18 mouse cellular contexts compared by ENCODE assay signal in the genomic region with DNA sequence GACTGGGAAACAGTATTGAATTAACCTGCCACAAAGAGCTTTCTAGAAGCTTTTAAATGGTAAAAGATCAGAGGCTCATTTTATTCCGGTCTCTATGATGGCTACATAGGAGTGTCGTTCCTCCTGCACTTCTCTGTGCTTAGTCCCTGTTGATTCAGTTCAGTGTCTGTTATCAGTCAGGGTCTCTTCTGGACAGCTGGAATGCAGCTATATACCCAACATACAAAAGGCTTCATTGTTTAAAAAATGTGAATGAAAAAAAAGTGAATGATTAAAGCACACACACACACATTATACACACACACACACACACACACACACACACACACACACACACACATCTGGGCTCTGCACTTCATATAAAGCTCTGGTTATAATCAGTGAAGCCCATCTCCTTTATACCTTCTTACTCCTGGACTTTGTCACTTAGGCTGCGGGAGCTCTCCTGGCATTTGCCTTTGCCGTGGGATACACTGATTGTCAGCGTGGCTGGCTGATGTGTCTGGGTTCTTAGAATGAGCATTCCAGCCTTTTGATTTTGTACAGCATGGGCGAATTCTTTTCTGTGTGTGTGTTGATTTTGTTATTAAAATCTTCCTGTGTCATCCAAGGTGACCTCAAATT.
"Had no signal": no experiment of that assay in that cellular context is flagged by ENCODE, and none has a peak within 500 bp of the region (broad histone marks: within the 10 kb centered on the region; RNA-seq: fewer than 3 reads in every experiment).

No protein-coding gene starts in this region.

- H3K9me3 ChIP-seq: liver, embryonic 13.5 days; midbrain, embryonic 10.5 days; midbrain, embryonic 13.5 days; neural tube, embryonic 13.5 days had no signal

- H3K4me1 ChIP-seq: liver, embryonic 13.5 days; midbrain, embryonic 10.5 days; midbrain, embryonic 13.5 days had no signal

- ATAC-seq: midbrain, embryonic 13.5 days; midbrain, embryonic 16.5 days had no signal

- H3K4me2 ChIP-seq: liver, embryonic 13.5 days; midbrain, embryonic 13.5 days; neural tube, embryonic 13.5 days had no signal

- H3K27me3 ChIP-seq: liver, embryonic 13.5 days; midbrain, embryonic 13.5 days; neural tube, embryonic 13.5 days had no signal

- H3K36me3 ChIP-seq: liver, embryonic 13.5 days; midbrain, embryonic 10.5 days; midbrain, embryonic 13.5 days; neural tube, embryonic 13.5 days had no signal

- H3K9ac ChIP-seq: liver, embryonic 13.5 days; midbrain, embryonic 13.5 days; neural tube, embryonic 13.5 days had no signal

- H3K27ac ChIP-seq: kidney, postnatal 0 days; layer of hippocampus, adult 2 months; liver, embryonic 13.5 days; midbrain, embryonic 10.5 days; midbrain, embryonic 13.5 days; neural tube, embryonic 13.5 days had no signal

- H3K4me3 ChIP-seq: layer of hippocampus, adult 2 months; liver, embryonic 13.5 days; midbrain, embryonic 10.5 days; midbrain, embryonic 13.5 days; myocyte; neural tube, embryonic 13.5 days had no signal

- DNase-seq: kidney, adult 18-20 months; kidney, postnatal 25 days; layer of hippocampus, adult 9-11 months; liver, embryonic 13.5 days; lung, adult 2 months; lung, postnatal 14 days; lung, postnatal 4 days; retina, postnatal 1 day; right cerebral cortex, postnatal 25 days; spleen, adult 18-20 months; thymus, postnatal 25 days had no signal
